ENCODE assay signal across 24 mouse cellular contexts in the genomic region with DNA sequence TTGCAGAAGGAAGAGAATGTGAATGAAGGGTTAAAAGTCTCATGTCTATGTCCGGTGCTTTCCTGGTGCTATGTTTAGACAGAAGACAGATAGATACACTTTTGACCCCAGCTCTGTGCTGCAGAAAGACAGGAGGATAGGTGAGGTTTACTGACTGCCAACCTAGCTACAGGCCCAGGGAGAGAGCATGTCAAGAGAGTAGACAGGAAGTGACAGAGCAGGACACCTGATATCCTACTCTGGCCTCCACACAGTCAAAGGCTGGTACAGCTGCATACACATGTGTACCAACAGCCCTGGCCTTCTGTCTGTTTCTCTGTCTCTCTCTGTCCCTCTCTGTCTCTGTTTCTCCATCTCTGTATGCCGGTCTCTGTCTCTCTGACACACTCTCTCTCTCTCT. TPM values are rescaled to one million over a fixed set of nuclear protein-coding genes. Genes with fewer than 3 reads are reported as not detected.
DNase-seq lines count a peak whose midpoint lies in the region; ATAC-seq lines count a peak whose summit lies in the region.
"Had no signal": no experiment of that assay in that cellular context is flagged by ENCODE, and none has a peak within 500 bp of the region (broad histone marks: within the 10 kb centered on the region; RNA-seq: fewer than 3 reads in every experiment).

No protein-coding gene starts in this region.

- 14% methylated on average over 2 of the region's 2 CpGs for WGBS in heart, embryonic 16.5 days
- WGBS in midbrain, embryonic 11.5 days: 80% methylated on average over 2 of the region's 2 CpGs
- 81% methylated on average over 2 of the region's 2 CpGs for WGBS in midbrain, embryonic 15.5 days
- WGBS in intestine, embryonic 15.5 days: 42% methylated on average over 2 of the region's 2 CpGs

- no peak overlapping the region for H3K4me3 ChIP-seq in heart, embryonic 16.5 days (ENCODE audit: low read length)
- no peak overlapping the region for H3K4me3 ChIP-seq in midbrain, embryonic 11.5 days (ENCODE audit: low read depth, low read length)
- H3K4me3 ChIP-seq in midbrain, embryonic 15.5 days: no peak overlapping the region
- H3K4me3 ChIP-seq in intestine, embryonic 15.5 days (replicated peaks): no peak overlapping the region
- H3K4me3 ChIP-seq: forebrain, embryonic 10.5 days; layer of hippocampus, adult 2 months; limb, embryonic 13.5 days; lung, embryonic 15.5 days; myocyte had no signal

- peak overlapping the region; percentile 57 for H3K27ac ChIP-seq in heart, embryonic 16.5 days (ENCODE audit: low read length)
- no peak overlapping the region for H3K27ac ChIP-seq in midbrain, embryonic 11.5 days (ENCODE audit: low read depth, low read length)
- no peak overlapping the region for H3K27ac ChIP-seq in midbrain, embryonic 15.5 days
- H3K27ac ChIP-seq in intestine, embryonic 15.5 days: no peak overlapping the region
- H3K27ac ChIP-seq: forebrain, embryonic 10.5 days; layer of hippocampus, adult 2 months; limb, embryonic 13.5 days; lung, embryonic 15.5 days; macrophage had no signal

- H3K4me2 ChIP-seq in heart, embryonic 16.5 days (ENCODE audit: low read depth, low read length): no peak overlapping the region; the same call in 1 of the 2 replicates
- H3K4me2 ChIP-seq in midbrain, embryonic 11.5 days: no peak overlapping the region
- H3K4me2 ChIP-seq in midbrain, embryonic 15.5 days: no peak overlapping the region
- H3K4me2 ChIP-seq in intestine, embryonic 15.5 days (replicated peaks): no peak overlapping the region
- H3K4me2 ChIP-seq: limb, embryonic 13.5 days; lung, embryonic 15.5 days had no signal

- H3K4me1 ChIP-seq in heart, embryonic 16.5 days (ENCODE audit: control insufficient read depth, insufficient read depth, low read length): peaks cover 18% of the 10 kb centered on the region
- no peaks in the 10 kb centered on the region for H3K4me1 ChIP-seq in midbrain, embryonic 11.5 days (ENCODE audit: control insufficient read depth, insufficient read depth, low read length)
- H3K4me1 ChIP-seq in midbrain, embryonic 15.5 days: no peaks in the 10 kb centered on the region
- peaks cover 5% of the 10 kb centered on the region; the same call in 1 of the 2 replicates for H3K4me1 ChIP-seq in intestine, embryonic 15.5 days (replicated peaks)
- H3K4me1 ChIP-seq: forebrain, embryonic 10.5 days; lung, embryonic 15.5 days had no signal

- 0 out of 2 replicates have a peak, but pooled peaks cover under 1% of the 10 kb centered on the region for H3K9me3 ChIP-seq in heart, embryonic 16.5 days (replicated peaks; ENCODE audit: control insufficient read depth, low read length)
- no peaks in the 10 kb centered on the region for H3K9me3 ChIP-seq in midbrain, embryonic 11.5 days (ENCODE audit: control insufficient read depth, low read length)
- H3K9me3 ChIP-seq in midbrain, embryonic 15.5 days: no peaks in the 10 kb centered on the region
- no peaks in the 10 kb centered on the region for H3K9me3 ChIP-seq in intestine, embryonic 15.5 days
- H3K9me3 ChIP-seq: forebrain, embryonic 10.5 days; limb, embryonic 13.5 days; lung, embryonic 15.5 days had no signal

- peak; percentile 21 for DNase-seq in CD4-positive, CD25-positive, alpha-beta regulatory T cell, adult 2 months (ENCODE audit: low read depth, low spot score)
- no peak for DNase-seq in heart, adult 8-10 months (ENCODE audit: low spot score)
- DNase-seq in midbrain, embryonic 11.5 days (ENCODE audit: low spot score, missing footprints): peak; percentile 47
- peak; percentile 34 for DNase-seq in splenic B cell, adult 2 months (ENCODE audit: low read depth, low spot score)
- DNase-seq: cerebellum, adult 2 months; cerebellum, postnatal 36 days; forebrain, postnatal 0 days; heart, postnatal 10 days; kidney, postnatal 10 days; layer of hippocampus, postnatal 36 days; midbrain, embryonic 14.5 days; spleen, adult 18-20 months had no signal

- H3K27me3 ChIP-seq in heart, embryonic 16.5 days (ENCODE audit: control insufficient read depth, insufficient read depth, low read length): no peaks in the 10 kb centered on the region
- H3K27me3 ChIP-seq in midbrain, embryonic 11.5 days (ENCODE audit: control insufficient read depth, insufficient read depth, low read length): no peaks in the 10 kb centered on the region
- no peaks in the 10 kb centered on the region for H3K27me3 ChIP-seq in midbrain, embryonic 15.5 days (replicated peaks)
- no peaks in the 10 kb centered on the region for H3K27me3 ChIP-seq in splenic B cell, adult 2 months (ENCODE audit: control insufficient read depth, insufficient read depth, low read length, poor library complexity, severe bottlenecking)
- H3K27me3 ChIP-seq in intestine, embryonic 15.5 days (replicated peaks): no peaks in the 10 kb centered on the region
- H3K27me3 ChIP-seq: limb, embryonic 13.5 days; lung, embryonic 15.5 days had no signal

- H3K9ac ChIP-seq in heart, embryonic 16.5 days (ENCODE audit: low read length): no peak overlapping the region
- no peak overlapping the region for H3K9ac ChIP-seq in midbrain, embryonic 11.5 days (ENCODE audit: low read length)
- no peak overlapping the region for H3K9ac ChIP-seq in midbrain, embryonic 15.5 days
- H3K9ac ChIP-seq in intestine, embryonic 15.5 days: no peak overlapping the region
- H3K9ac ChIP-seq: forebrain, postnatal 0 days; limb, embryonic 13.5 days; lung, embryonic 15.5 days had no signal

- ATAC-seq in CD4-positive, CD25-positive, alpha-beta regulatory T cell, adult 4 months: no peak
- peak; percentile 63; the same call in 1 of the 2 replicates for ATAC-seq in heart, embryonic 16.5 days (replicated peaks; ENCODE audit: extremely low read depth, insufficient read depth, low FRiP score)
- ATAC-seq in midbrain, embryonic 11.5 days (ENCODE audit: low FRiP score): no peak
- ATAC-seq in midbrain, embryonic 15.5 days (replicated peaks): no peak
- ATAC-seq in intestine, embryonic 15.5 days: no peak
- ATAC-seq: forebrain, postnatal 0 days; hindbrain, embryonic 16.5 days; intestine, postnatal 0 days had no signal

- peaks cover 3% of the 10 kb centered on the region for H3K36me3 ChIP-seq in heart, embryonic 16.5 days (ENCODE audit: control insufficient read depth, insufficient read depth)
- no peaks in the 10 kb centered on the region for H3K36me3 ChIP-seq in midbrain, embryonic 11.5 days (ENCODE audit: control insufficient read depth, insufficient read depth, low read length)
- H3K36me3 ChIP-seq in midbrain, embryonic 15.5 days (replicated peaks): no peaks in the 10 kb centered on the region
- H3K36me3 ChIP-seq in splenic B cell, adult 2 months (ENCODE audit: control insufficient read depth, insufficient read depth, low read length, poor library complexity, severe bottlenecking): no peaks in the 10 kb centered on the region
- H3K36me3 ChIP-seq in intestine, embryonic 15.5 days: no peaks in the 10 kb centered on the region
- H3K36me3 ChIP-seq: forebrain, embryonic 10.5 days; limb, embryonic 13.5 days; lung, embryonic 15.5 days had no signal

RNA-seq across cellular contexts. Expression of gene Zcchc2, which starts 16.2 kb away (rescaled TPM):
- polyA plus RNA-seq in CD4-positive, CD25-positive, alpha-beta regulatory T cell, adult 4 months (2017; shearing (Covaris generic)): 1 to 10 TPM; 7.3 to 8.8 TPM
- polyA plus RNA-seq in heart, embryonic 16.5 days (2015; fragmentation: Nextera tagmentation; extraction: Ambion mirVana): 1.9 and 2.2 TPM in 2 replicates
- 10 to 100 TPM in 1 of 4 experiments, 1 to 10 TPM in 3; 7.9 to 10.5 (median 10.0) TPM for total RNA-seq in heart, adult 8-10 months (2022)
- polyA plus RNA-seq in midbrain, embryonic 11.5 days (2014; fragmentation: Nextera tagmentation; extraction: Ambion mirVana): 1.7 and 1.8 TPM in 2 replicates
- polyA plus RNA-seq in midbrain, embryonic 15.5 days (2015; fragmentation: Nextera tagmentation; extraction: Ambion mirVana): 2.3 and 2.7 TPM in 2 replicates
- polyA plus RNA-seq in intestine, embryonic 15.5 days (2015; fragmentation: Nextera tagmentation; extraction: Ambion mirVana): 2.2 and 2.6 TPM in 2 replicates
